Mouse (Mus musculus): ENCODE results near the gene Vrk2. TPM values are rescaled to one million over a fixed set of nuclear protein-coding genes. Genes with fewer than 3 reads are reported as not detected.

Gene Vrk2
- polyA plus RNA-seq (2015; fragmentation: Nextera tagmentation; extraction: Ambion mirVana) = 18.3 and 19.4 TPM in 2 replicates

GRCm38 (mm10) chr11:26593061-26594059 lies at the start of gene Vrk2, which contains the start of gene Gm6899:
Gene Vrk2 (minus strand): TSS chr11:26593999.
Gene Gm6899 (plus strand): TSS chr11:26593241.
- Histone ChIP-seq H3K9me3 (replicated peaks) (no peaks in the 10 kb centered on the region), H3K4me1 (peaks cover 10% of the 10 kb centered on the region; the same call in 1 of the 2 replicates), H3K4me3 (replicated peaks) (peak within 1 kb of the TSS; percentile 57), H3K4me2 (peak within 1 kb of the TSS; percentile 63), H3K27me3 (no peaks in the 10 kb centered on the region), H3K27ac (peak within 1 kb of the TSS; percentile 70), H3K9ac (peak within 1 kb of the TSS; percentile 55), H3K36me3 (0 out of 2 replicates have a peak, but pooled peaks cover 7% of the 10 kb centered on the region)
- WGBS = under 1% methylated on average over 60 of the region's 60 CpGs
- ATAC-seq (replicated peaks; ENCODE audit: low FRiP score) = peak; percentile 100

- Histone ChIP-seq H3K4me2 (no peak overlapping the region), H3K27me3 (no peaks in the 10 kb centered on the region), H3K4me3 (replicated peaks) (no peak overlapping the region), H3K9me3 (replicated peaks) (no peaks in the 10 kb centered on the region), H3K36me3 (no peaks in the 10 kb centered on the region), H3K4me1 (no peaks in the 10 kb centered on the region), H3K27ac (no peak overlapping the region), H3K9ac (no peak overlapping the region)
- ATAC-seq (replicated peaks; ENCODE audit: low FRiP score) = no peak
- 84% methylated on average over 1 of the region's 1 CpGs for WGBS
Observed at GRCm38 (mm10) chr11:26642141-26642540, 48.3 kb upstream of the Vrk2 start.

- H3K4me3 ChIP-seq (replicated peaks) = no peak overlapping the region
- no peak overlapping the region for H3K9ac ChIP-seq
- WGBS = 66% methylated on average over 8 of the region's 8 CpGs
- H3K4me1 ChIP-seq = no peaks in the 10 kb centered on the region
- no peak overlapping the region for H3K4me2 ChIP-seq
- no peaks in the 10 kb centered on the region for H3K9me3 ChIP-seq (replicated peaks)
- no peaks in the 10 kb centered on the region for H3K36me3 ChIP-seq
- H3K27me3 ChIP-seq = no peaks in the 10 kb centered on the region
- ATAC-seq (replicated peaks; ENCODE audit: low FRiP score) = no peak
- H3K27ac ChIP-seq = no peak overlapping the region
Observed at GRCm38 (mm10) chr11:26640314-26640785, 46.6 kb upstream of the Vrk2 start.

GRCm38 (mm10) chr11:26636239-26636638 lies 42.4 kb upstream of the Vrk2 start:
- no peaks in the 10 kb centered on the region for H3K36me3 ChIP-seq
- H3K9me3 ChIP-seq (replicated peaks) = no peaks in the 10 kb centered on the region
- H3K4me3 ChIP-seq (replicated peaks) = no peak overlapping the region
- H3K27ac ChIP-seq = no peak overlapping the region
- ATAC-seq (replicated peaks; ENCODE audit: low FRiP score) = no peak
- H3K4me1 ChIP-seq = no peaks in the 10 kb centered on the region
- no peaks in the 10 kb centered on the region for H3K27me3 ChIP-seq
- no peak overlapping the region for H3K9ac ChIP-seq
- WGBS = 67% methylated on average over 1 of the region's 1 CpGs
- H3K4me2 ChIP-seq = no peak overlapping the region

- Histone ChIP-seq H3K4me2 (no peak overlapping the region), H3K36me3 (no peaks in the 10 kb centered on the region), H3K9me3 (replicated peaks) (no peaks in the 10 kb centered on the region), H3K4me3 (replicated peaks) (no peak overlapping the region), H3K9ac (no peak overlapping the region), H3K4me1 (no peaks in the 10 kb centered on the region), H3K27me3 (no peaks in the 10 kb centered on the region), H3K27ac (no peak overlapping the region)
- no peak for ATAC-seq (replicated peaks; ENCODE audit: low FRiP score)
- 73% methylated on average over 5 of the region's 5 CpGs for WGBS
Observed at GRCm38 (mm10) chr11:26622727-26623126, 28.9 kb upstream of the Vrk2 start.

- 90% methylated on average over 2 of the region's 2 CpGs for WGBS
- H3K9ac ChIP-seq = no peak overlapping the region
- no peak for ATAC-seq (replicated peaks; ENCODE audit: low FRiP score)
Observed at GRCm38 (mm10) chr11:26618475-26619223, 24.9 kb upstream of the Vrk2 start.

GRCm38 (mm10) chr11:26608795-26609194 lies 15.0 kb upstream of the Vrk2 start:
- Histone ChIP-seq H3K27ac (no peak overlapping the region), H3K4me1 (no peaks in the 10 kb centered on the region), H3K4me2 (no peak overlapping the region), H3K27me3 (no peaks in the 10 kb centered on the region), H3K36me3 (no peaks in the 10 kb centered on the region), H3K9me3 (replicated peaks) (no peaks in the 10 kb centered on the region), H3K9ac (no peak overlapping the region), H3K4me3 (replicated peaks) (no peak overlapping the region)
- ATAC-seq (replicated peaks; ENCODE audit: low FRiP score) = no peak
- WGBS = 55% methylated on average over 10 of the region's 10 CpGs

More at GRCm38 (mm10) chr11:26618475-26619223, 24.9 kb upstream of the Vrk2 start:
- Histone ChIP-seq H3K4me2 (no peak overlapping the region), H3K27ac (no peak overlapping the region), H3K4me3 (replicated peaks) (no peak overlapping the region), H3K9me3 (replicated peaks) (no peaks in the 10 kb centered on the region), H3K4me1 (no peaks in the 10 kb centered on the region), H3K36me3 (no peaks in the 10 kb centered on the region), H3K27me3 (no peaks in the 10 kb centered on the region)

- Histone ChIP-seq H3K4me2 (no peak overlapping the region), H3K27ac (no peak overlapping the region), H3K4me3 (replicated peaks) (no peak overlapping the region), H3K4me1 (no peaks in the 10 kb centered on the region), H3K9ac (no peak overlapping the region), H3K9me3 (replicated peaks) (no peaks in the 10 kb centered on the region), H3K36me3 (no peaks in the 10 kb centered on the region), H3K27me3 (no peaks in the 10 kb centered on the region)
- WGBS = 82% methylated on average over 1 of the region's 1 CpGs
- ATAC-seq (replicated peaks; ENCODE audit: low FRiP score) = no peak
Observed at GRCm38 (mm10) chr11:26604061-26604655, 10.4 kb upstream of the Vrk2 start.

- no peak for ATAC-seq (replicated peaks; ENCODE audit: low FRiP score)
- WGBS = 91% methylated on average over 2 of the region's 2 CpGs
- H3K27me3 ChIP-seq = no peaks in the 10 kb centered on the region
Observed at GRCm38 (mm10) chr11:26601571-26602175, 7.9 kb upstream of the Vrk2 start.

GRCm38 (mm10) chr11:26600692-26601091 lies 6.9 kb upstream of the Vrk2 start:
- Histone ChIP-seq H3K4me3 (replicated peaks) (no peak overlapping the region), H3K36me3 (no peaks in the 10 kb centered on the region), H3K4me2 (no peak overlapping the region), H3K4me1 (no peaks in the 10 kb centered on the region), H3K27ac (no peak overlapping the region), H3K9ac (no peak overlapping the region), H3K9me3 (replicated peaks) (no peaks in the 10 kb centered on the region), H3K27me3 (no peaks in the 10 kb centered on the region)
- 79% methylated on average over 4 of the region's 4 CpGs for WGBS
- no peak for ATAC-seq (replicated peaks; ENCODE audit: low FRiP score)

More at GRCm38 (mm10) chr11:26601571-26602175, 7.9 kb upstream of the Vrk2 start:
- Histone ChIP-seq H3K9ac (no peak overlapping the region), H3K4me1 (no peaks in the 10 kb centered on the region), H3K4me3 (replicated peaks) (no peak overlapping the region), H3K27ac (no peak overlapping the region), H3K36me3 (no peaks in the 10 kb centered on the region), H3K9me3 (replicated peaks) (no peaks in the 10 kb centered on the region), H3K4me2 (no peak overlapping the region)

- ATAC-seq (replicated peaks; ENCODE audit: low FRiP score) = no peak
- Histone ChIP-seq H3K27ac (no peak overlapping the region), H3K9me3 (replicated peaks) (no peaks in the 10 kb centered on the region), H3K27me3 (no peaks in the 10 kb centered on the region), H3K4me3 (replicated peaks) (no peak overlapping the region), H3K9ac (no peak overlapping the region), H3K36me3 (no peaks in the 10 kb centered on the region), H3K4me2 (no peak overlapping the region), H3K4me1 (no peaks in the 10 kb centered on the region)
- WGBS = 67% methylated on average over 1 of the region's 1 CpGs
Observed at GRCm38 (mm10) chr11:26598876-26599275, 5.1 kb upstream of the Vrk2 start.
